Mouse (Mus musculus) midbrain, embryonic 10.5 days (tissue): Measurements from ENCODE around the gene Amz1. TPM values are rescaled to one million over a fixed set of nuclear protein-coding genes. Genes with fewer than 3 reads are reported as not detected.
A peak's percentile ranks its signal among the peaks of the same experiment; 100 is the strongest.

ENCODE experiments used
- DNase-seq: peaks from one replicate; pipeline ENCODE4 v3.0.0-alpha.2; 2017; ENCODE audit warnings: low spot score
- H3K27ac ChIP-seq: fragments of 300-500 bp; sonication (generic); replicated peaks from 2 replicates; pipeline ENCODE4 v1.5.1; 2016; ENCODE audit warnings: mild to moderate bottlenecking
- H3K27me3 ChIP-seq: fragments of 300-500 bp; sonication (generic); 2 replicates; pipeline ENCODE4 v1.6.1; 2016; ENCODE audit warnings: low read depth, mild to moderate bottlenecking; ENCODE audit not compliant: poor library complexity, severe bottlenecking
- H3K36me3 ChIP-seq: fragments of 300-500 bp; sonication (generic); 2 replicates; pipeline ENCODE4 v1.6.1; 2016; ENCODE audit warnings: mild to moderate bottlenecking, moderate library complexity
- H3K4me1 ChIP-seq: fragments of 300-500 bp; sonication (generic); 2 replicates; pipeline ENCODE4 v1.6.1; 2016
- H3K4me3 ChIP-seq: fragments of 300-500 bp; sonication (generic); 2 replicates; pipeline ENCODE4 v1.5.1; 2016; ENCODE audit warnings: mild to moderate bottlenecking, moderate library complexity
- H3K9me3 ChIP-seq: fragments of 300-500 bp; sonication (generic); replicated peaks from 2 replicates; pipeline ENCODE4 v1.6.1; 2016; ENCODE audit warnings: mild to moderate bottlenecking
- WGBS: fragments of 180-500 bp; shearing (Covaris S2); methylation state at CpG from one replicate; pipeline ENCODE4 v1.1.7; 2016; 5-methylcytosine and 5-hydroxymethylcytosine counted together
- polyA plus RNA-seq: library from polyadenylated mRNA; unstranded; fragments of >200 nt; fragmentation: Nextera tagmentation; extraction: Ambion mirVana; gene quantifications from 2 replicates; pipeline ENCODE4 v1.2.1, GENCODE M21; 2016

Amz1 gene
- polyA plus RNA-seq, 1 experiment from 2014 or later = 0.78 TPM

- peaks cover 15% of the 10 kb centered on the region for H3K4me1 ChIP-seq
- H3K4me3 ChIP-seq = no peak overlapping the region
- H3K27me3 ChIP-seq = no peaks in the 10 kb centered on the region
- peaks cover 7% of the 10 kb centered on the region for H3K36me3 ChIP-seq
- DNase-seq = no peak
- no peak overlapping the region for H3K27ac ChIP-seq
- WGBS = 93% methylated on average over 15 of the region's 15 CpGs
- peaks cover 9% of the 10 kb centered on the region for H3K9me3 ChIP-seq
Measured at GRCm38 (mm10) chr5:140752041-140752440, 28.1 kb downstream of the Amz1 start.

GRCm38 (mm10) chr5:140752639-140753038, 28.7 kb downstream of the Amz1 start:
- Histone ChIP-seq H3K4me3 (no peak overlapping the region), H3K36me3 (peaks cover 12% of the 10 kb centered on the region), H3K9me3 (peaks cover 9% of the 10 kb centered on the region), H3K4me1 (peaks cover 15% of the 10 kb centered on the region), H3K27me3 (no peaks in the 10 kb centered on the region), H3K27ac (no peak overlapping the region)
- DNase-seq = no peak
- 93% methylated on average over 3 of the region's 3 CpGs for WGBS

GRCm38 (mm10) chr5:140753223-140753622, 29.3 kb downstream of the Amz1 start:
- Histone ChIP-seq H3K27me3 (no peaks in the 10 kb centered on the region), H3K4me3 (no peak overlapping the region), H3K36me3 (peaks cover 18% of the 10 kb centered on the region), H3K27ac (no peak overlapping the region), H3K4me1 (peaks cover 14% of the 10 kb centered on the region), H3K9me3 (peaks cover 9% of the 10 kb centered on the region)
- no peak for DNase-seq
- WGBS = 67% methylated on average over 5 of the region's 5 CpGs

GRCm38 (mm10) chr5:140758864-140759263, 34.9 kb downstream of the Amz1 start:
- no peaks in the 10 kb centered on the region for H3K27me3 ChIP-seq
- H3K9me3 ChIP-seq = no peaks in the 10 kb centered on the region
- no peak overlapping the region for H3K27ac ChIP-seq
- DNase-seq = no peak
- 82% methylated on average over 8 of the region's 8 CpGs for WGBS
- no peak overlapping the region for H3K4me3 ChIP-seq
- peaks cover 54% of the 10 kb centered on the region for H3K36me3 ChIP-seq
- H3K4me1 ChIP-seq = no peaks in the 10 kb centered on the region

- H3K27ac ChIP-seq = no peak overlapping the region
- peaks cover 9% of the 10 kb centered on the region for H3K4me1 ChIP-seq
- H3K4me3 ChIP-seq = no peak overlapping the region
- no peaks in the 10 kb centered on the region for H3K27me3 ChIP-seq
- DNase-seq = no peak
- WGBS = 88% methylated on average over 4 of the region's 4 CpGs
- H3K36me3 ChIP-seq = peaks cover 48% of the 10 kb centered on the region
- H3K9me3 ChIP-seq = no peaks in the 10 kb centered on the region
Measured at GRCm38 (mm10) chr5:140762540-140762939, 38.6 kb downstream of the Amz1 start.

GRCm38 (mm10) chr5:140764921-140765613, 41.1 kb downstream of the Amz1 start:
- H3K27ac ChIP-seq = peak overlapping the region; percentile 63
- 76% methylated on average over 6 of the region's 6 CpGs for WGBS
- no peak overlapping the region for H3K4me3 ChIP-seq
- H3K4me1 ChIP-seq = peaks cover 27% of the 10 kb centered on the region
- no peak for DNase-seq
- H3K36me3 ChIP-seq = peaks cover 26% of the 10 kb centered on the region
- H3K9me3 ChIP-seq = no peaks in the 10 kb centered on the region
- no peaks in the 10 kb centered on the region for H3K27me3 ChIP-seq

- H3K27ac ChIP-seq = no peak overlapping the region; the same call in 1 of the 2 replicates
- H3K9me3 ChIP-seq = no peaks in the 10 kb centered on the region
- peaks cover 34% of the 10 kb centered on the region for H3K4me1 ChIP-seq
- H3K36me3 ChIP-seq = peaks cover 13% of the 10 kb centered on the region
- WGBS = 90% methylated on average over 4 of the region's 4 CpGs
- DNase-seq = no peak
- H3K27me3 ChIP-seq = no peaks in the 10 kb centered on the region
- no peak overlapping the region for H3K4me3 ChIP-seq
Measured at GRCm38 (mm10) chr5:140766566-140766965, 42.6 kb downstream of the Amz1 start.

GRCm38 (mm10) chr5:140767704-140768141, 43.8 kb downstream of the Amz1 start:
- 22% methylated on average over 9 of the region's 9 CpGs for WGBS

GRCm38 (mm10) chr5:140768333-140768732, 44.4 kb downstream of the Amz1 start:
- peaks cover 42% of the 10 kb centered on the region for H3K4me1 ChIP-seq
- WGBS = 96% methylated on average over 5 of the region's 5 CpGs
- 0 out of 2 replicates have a peak, but pooled peaks cover 2% of the 10 kb centered on the region for H3K36me3 ChIP-seq
- no peaks in the 10 kb centered on the region for H3K9me3 ChIP-seq
- 0 out of 2 replicates have a peak overlapping the region, but pooled peaks have one; percentile 24 for H3K4me3 ChIP-seq
- DNase-seq = no peak
- no peaks in the 10 kb centered on the region for H3K27me3 ChIP-seq
- peak overlapping the region; percentile 90 for H3K27ac ChIP-seq

More at GRCm38 (mm10) chr5:140767704-140768141, 43.8 kb downstream of the Amz1 start:
- peaks cover 42% of the 10 kb centered on the region for H3K4me1 ChIP-seq
- H3K9me3 ChIP-seq = no peaks in the 10 kb centered on the region
- peak overlapping the region; percentile 24; the same call in 1 of the 2 replicates for H3K4me3 ChIP-seq
- no peaks in the 10 kb centered on the region for H3K27me3 ChIP-seq
- peak; percentile 67 for DNase-seq
- H3K27ac ChIP-seq = peak overlapping the region; percentile 90
- 0 out of 2 replicates have a peak, but pooled peaks cover 2% of the 10 kb centered on the region for H3K36me3 ChIP-seq

GRCm38 (mm10) chr5:140771612-140772011, 47.7 kb downstream of the Amz1 start:
- 65% methylated on average over 6 of the region's 6 CpGs for WGBS
- H3K9me3 ChIP-seq = no peaks in the 10 kb centered on the region
- no peaks in the 10 kb centered on the region for H3K27me3 ChIP-seq
- H3K36me3 ChIP-seq = 0 out of 2 replicates have a peak, but pooled peaks cover 5% of the 10 kb centered on the region
- no peak for DNase-seq
- H3K27ac ChIP-seq = peak overlapping the region; percentile 14; the same call in 1 of the 2 replicates
- H3K4me1 ChIP-seq = peaks cover 42% of the 10 kb centered on the region
- H3K4me3 ChIP-seq = no peak overlapping the region

- Histone ChIP-seq H3K27me3 (no peaks in the 10 kb centered on the region), H3K4me3 (no peak overlapping the region), H3K9me3 (no peaks in the 10 kb centered on the region), H3K36me3 (0 out of 2 replicates have a peak, but pooled peaks cover 5% of the 10 kb centered on the region), H3K27ac (peak overlapping the region; percentile 14; the same call in 1 of the 2 replicates), H3K4me1 (peaks cover 37% of the 10 kb centered on the region)
- WGBS = 80% methylated on average over 7 of the region's 7 CpGs
- no peak for DNase-seq
Measured at GRCm38 (mm10) chr5:140772158-140772557, 48.2 kb downstream of the Amz1 start.

GRCm38 (mm10) chr5:140775111-140775510, 51.2 kb downstream of the Amz1 start:
- no peak overlapping the region for H3K27ac ChIP-seq
- DNase-seq = no peak

GRCm38 (mm10) chr5:140776968-140777367, 53.0 kb downstream of the Amz1 start:
- Histone ChIP-seq H3K4me3 (no peak overlapping the region), H3K9me3 (no peaks in the 10 kb centered on the region), H3K27ac (no peak overlapping the region), H3K27me3 (no peaks in the 10 kb centered on the region), H3K36me3 (peaks cover 44% of the 10 kb centered on the region), H3K4me1 (peaks cover 5% of the 10 kb centered on the region)
- 85% methylated on average over 9 of the region's 9 CpGs for WGBS
- no peak for DNase-seq

More at GRCm38 (mm10) chr5:140775111-140775510, 51.2 kb downstream of the Amz1 start:
- Histone ChIP-seq H3K4me3 (no peak overlapping the region), H3K4me1 (peaks cover 15% of the 10 kb centered on the region), H3K36me3 (peaks cover 26% of the 10 kb centered on the region), H3K27me3 (no peaks in the 10 kb centered on the region), H3K9me3 (no peaks in the 10 kb centered on the region)
- 96% methylated on average over 4 of the region's 4 CpGs for WGBS
